Mouse (Mus musculus): ENCODE measurements around the gene Ptprg.

Gene Ptprg

GRCm38 (mm10) chr14:11819326-11819725, 266.0 kb downstream of the Ptprg start:
- no peak for DNase-seq (ENCODE audit: low read depth, low spot score)

GRCm38 (mm10) chr14:11822830-11823700, 269.7 kb downstream of the Ptprg start:
- DNase-seq (ENCODE audit: low read depth, low spot score): no peak

GRCm38 (mm10) chr14:11823701-11824095, 270.4 kb downstream of the Ptprg start:
- DNase-seq (ENCODE audit: low read depth, low spot score): no peak

- DNase-seq (ENCODE audit: low read depth, low spot score): no peak
Observed at GRCm38 (mm10) chr14:11824915-11825314, 271.6 kb downstream of the Ptprg start.

GRCm38 (mm10) chr14:11825551-11825950, 272.2 kb downstream of the Ptprg start:
- no peak for DNase-seq (ENCODE audit: low read depth, low spot score)

- no peak for DNase-seq (ENCODE audit: low read depth, low spot score)
Observed at GRCm38 (mm10) chr14:11828086-11828485, 274.8 kb downstream of the Ptprg start.

- peak; percentile 24 for DNase-seq (ENCODE audit: low read depth, low spot score)
Observed at GRCm38 (mm10) chr14:11833678-11834077, 280.3 kb downstream of the Ptprg start.

- DNase-seq (ENCODE audit: low read depth, low spot score): no peak
Observed at GRCm38 (mm10) chr14:11835706-11836445, 282.5 kb downstream of the Ptprg start.

- no peak for DNase-seq (ENCODE audit: low read depth, low spot score)
Observed at GRCm38 (mm10) chr14:11837714-11838113, 284.4 kb downstream of the Ptprg start.

GRCm38 (mm10) chr14:11841621-11842020, 288.3 kb downstream of the Ptprg start:
- DNase-seq (ENCODE audit: low read depth, low spot score): no peak

- no peak for DNase-seq (ENCODE audit: low read depth, low spot score)
Observed at GRCm38 (mm10) chr14:11852896-11853295, 299.6 kb downstream of the Ptprg start.

GRCm38 (mm10) chr14:11855499-11855898, 302.2 kb downstream of the Ptprg start:
- DNase-seq (ENCODE audit: low read depth, low spot score): no peak

GRCm38 (mm10) chr14:11857928-11858481, 304.7 kb downstream of the Ptprg start:
- no peak for DNase-seq (ENCODE audit: low read depth, low spot score)

- no peak for DNase-seq (ENCODE audit: low read depth, low spot score)
Observed at GRCm38 (mm10) chr14:11863286-11863685, 310.0 kb downstream of the Ptprg start.

- no peak for DNase-seq (ENCODE audit: low read depth, low spot score)
Observed at GRCm38 (mm10) chr14:11864840-11865239, 311.5 kb downstream of the Ptprg start.

GRCm38 (mm10) chr14:11865332-11865731, 312.0 kb downstream of the Ptprg start:
- DNase-seq (ENCODE audit: low read depth, low spot score): no peak

GRCm38 (mm10) chr14:11865872-11866271, 312.5 kb downstream of the Ptprg start:
- no peak for DNase-seq (ENCODE audit: low read depth, low spot score)

GRCm38 (mm10) chr14:11866416-11866815, 313.1 kb downstream of the Ptprg start:
- no peak for DNase-seq (ENCODE audit: low read depth, low spot score)

GRCm38 (mm10) chr14:11868636-11869035, 315.3 kb downstream of the Ptprg start:
- DNase-seq (ENCODE audit: low read depth, low spot score): no peak

GRCm38 (mm10) chr14:11871752-11872344, 318.5 kb downstream of the Ptprg start:
- DNase-seq (ENCODE audit: low read depth, low spot score): no peak

GRCm38 (mm10) chr14:11874266-11874665, 320.9 kb downstream of the Ptprg start:
- no peak for DNase-seq (ENCODE audit: low read depth, low spot score)

All from R1 (cell line).